Mouse (Mus musculus) kidney, adult 2 months (tissue): ENCODE data around the gene Srgap1.

Source experiments
- CTCF ChIP-seq: fragments of 200-500 bp; conservative IDR thresholded peaks from 2 replicates; pipeline ENCODE4 v1.5.1; 2011; ENCODE audit warnings: low read depth, mild to moderate bottlenecking, control low read depth, low read length, moderate library complexity, mixed read lengths; ENCODE audit not compliant: insufficient read depth, insufficient read length
- POLR2A ChIP-seq: fragments of 200-500 bp; IDR thresholded peaks from one replicate; pipeline ENCODE4 v1.6.1; 2011; ENCODE audit warnings: low read depth, low read length, control low read depth

DNA sequence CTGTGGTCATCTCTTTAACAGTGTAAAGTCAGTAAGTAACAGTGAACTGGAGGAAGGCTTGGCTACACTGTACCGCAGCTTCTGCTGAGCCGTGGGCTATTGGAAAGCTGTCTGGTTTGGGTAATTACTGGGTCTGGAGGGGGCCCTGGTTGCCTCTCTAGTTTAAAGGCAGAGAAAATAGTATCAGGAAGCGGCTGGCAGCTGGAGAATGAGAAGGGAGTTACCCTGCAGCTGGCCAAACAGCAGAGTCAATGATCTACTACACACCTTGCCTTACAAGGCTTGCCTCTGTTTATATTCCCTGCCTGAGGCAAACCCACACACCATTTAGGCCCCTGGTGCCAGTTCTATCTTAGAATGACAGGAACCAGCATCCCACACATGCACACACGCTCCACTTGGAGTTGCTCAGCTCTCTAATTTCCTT lies 174.0 kb downstream of the Srgap1 start:
- TF ChIP-seq CTCF (no peak), POLR2A (no peak)
